Mouse (Mus musculus): ENCODE results near the gene Dcdc2b.

Gene Dcdc2b

GRCm38 (mm10) chr4:129614093-129614492 lies at the start of gene Dcdc2b:
Dcdc2b (minus strand) TSS chr4:129614257.
- no peak for DNase-seq (ENCODE audit: low read depth, low spot score)

GRCm38 (mm10) chr4:129662255-129662813 lies 48.3 kb upstream of the Dcdc2b start:
- no peak for DNase-seq (ENCODE audit: low read depth, low spot score)

GRCm38 (mm10) chr4:129661584-129661983 lies 47.5 kb upstream of the Dcdc2b start:
- no peak for DNase-seq (ENCODE audit: low read depth, low spot score)

DNA sequence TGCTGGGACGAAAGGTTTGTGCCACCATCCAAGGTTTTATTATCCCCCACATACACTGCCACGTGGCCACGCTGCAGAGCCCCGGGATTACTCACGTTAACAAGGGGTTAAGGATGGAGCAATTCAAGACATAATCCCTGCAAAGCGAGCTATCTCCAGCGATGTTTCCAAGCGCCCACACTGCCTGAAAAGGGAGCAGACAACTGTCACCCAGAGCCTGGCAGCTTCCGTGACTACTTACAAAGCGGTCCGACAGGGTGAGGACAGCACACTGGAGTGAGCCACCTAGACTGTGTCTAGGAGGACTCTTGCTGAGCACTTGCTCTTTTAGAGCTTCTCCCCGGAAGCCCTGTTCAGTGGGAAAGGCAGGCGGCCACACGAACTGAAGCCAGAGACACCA lies 40.7 kb upstream of the Dcdc2b start:
- DNase-seq (ENCODE audit: low read depth, low spot score) = no peak

DNA sequence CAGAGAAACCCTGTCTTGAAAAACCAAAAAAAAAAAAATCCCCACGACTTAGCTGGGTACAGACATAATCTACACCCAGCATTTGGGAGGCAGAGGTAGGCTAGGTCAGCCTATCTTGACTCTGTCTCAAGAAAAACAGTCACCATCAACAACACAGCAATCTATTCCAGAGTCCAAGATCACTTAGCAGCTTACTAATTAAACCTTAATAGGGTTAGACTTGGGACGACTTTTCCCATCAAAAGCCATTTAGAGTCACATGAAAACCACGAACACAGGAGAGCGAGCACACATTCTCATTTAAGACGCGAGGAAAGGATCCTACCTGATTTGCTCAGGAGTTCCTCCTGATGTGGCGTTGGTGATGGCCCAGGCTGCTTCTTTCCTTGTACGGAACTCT lies 36.3 kb upstream of the Dcdc2b start:
- DNase-seq (ENCODE audit: low read depth, low spot score) = no peak

GRCm38 (mm10) chr4:129648656-129649055 lies 34.6 kb upstream of the Dcdc2b start:
- DNase-seq (ENCODE audit: low read depth, low spot score) = no peak

GRCm38 (mm10) chr4:129645204-129645603 lies 31.1 kb upstream of the Dcdc2b start:
- no peak for DNase-seq (ENCODE audit: low read depth, low spot score)

- DNase-seq (ENCODE audit: low read depth, low spot score) = no peak
Measured at GRCm38 (mm10) chr4:129641756-129642155, 27.7 kb upstream of the Dcdc2b start.

- DNase-seq (ENCODE audit: low read depth, low spot score) = peak; percentile 98
Measured at GRCm38 (mm10) chr4:129640638-129641467, 26.8 kb upstream of the Dcdc2b start, which contains the start of gene Txlna. Txlna (minus strand) TSS chr4:129641065.

DNA sequence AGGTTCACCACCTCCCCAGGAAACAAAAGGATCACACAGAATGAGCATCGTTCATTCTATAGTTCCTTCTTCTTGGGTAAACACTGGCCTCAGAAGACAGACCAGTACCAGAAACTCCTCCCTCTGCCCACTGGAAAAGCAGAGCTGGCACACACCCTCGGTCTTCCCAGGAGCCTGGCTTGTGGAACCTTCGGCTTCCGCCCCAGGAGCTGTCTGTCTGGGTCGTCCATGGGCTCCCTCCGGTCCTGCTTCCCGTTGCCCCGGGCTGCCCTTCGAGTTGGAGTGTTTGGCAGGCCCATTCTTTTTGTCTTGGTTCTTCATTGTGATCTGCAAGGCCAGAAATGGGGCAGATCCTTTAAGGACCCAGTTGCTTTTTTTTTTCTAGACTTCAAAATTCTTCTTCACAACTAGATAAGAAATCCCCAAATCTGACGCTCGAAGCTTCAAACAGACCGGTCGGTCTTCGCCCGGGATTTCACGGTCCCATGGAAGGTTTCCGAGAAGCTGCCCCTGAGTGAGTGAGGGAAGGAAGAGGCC lies 26.1 kb upstream of the Dcdc2b start:
- no peak for DNase-seq (ENCODE audit: low read depth, low spot score)

- no peak for DNase-seq (ENCODE audit: low read depth, low spot score)
Measured at GRCm38 (mm10) chr4:129639221-129639620, 25.2 kb upstream of the Dcdc2b start.

DNA sequence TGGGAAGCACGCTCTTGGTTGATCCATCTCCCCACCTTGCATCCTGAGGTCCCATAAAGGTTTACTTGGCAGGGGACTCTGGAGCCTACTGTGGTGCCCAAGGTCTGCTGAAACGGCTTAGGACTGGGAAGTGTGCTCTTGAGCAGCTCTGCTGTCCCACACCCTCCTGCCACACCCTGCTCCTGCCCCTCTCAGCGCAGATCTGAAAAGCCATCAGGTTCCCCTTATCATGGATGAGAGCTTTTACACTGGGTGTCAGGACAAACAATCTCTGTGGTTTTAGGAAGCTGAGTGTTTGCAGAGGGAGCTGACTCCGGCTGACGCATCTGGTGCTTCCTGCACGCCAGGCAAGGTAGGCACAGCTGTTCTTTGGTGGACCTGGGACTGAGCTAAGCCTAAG lies 19.8 kb upstream of the Dcdc2b start:
- no peak for DNase-seq (ENCODE audit: low read depth, low spot score)

- no peak for DNase-seq (ENCODE audit: low read depth, low spot score)
Measured at GRCm38 (mm10) chr4:129631867-129632266, 17.8 kb upstream of the Dcdc2b start.

GRCm38 (mm10) chr4:129630944-129631343 lies 16.9 kb upstream of the Dcdc2b start:
- DNase-seq (ENCODE audit: low read depth, low spot score) = no peak

GRCm38 (mm10) chr4:129626035-129626434 lies 12.0 kb upstream of the Dcdc2b start:
- no peak for DNase-seq (ENCODE audit: low read depth, low spot score)

- DNase-seq (ENCODE audit: low read depth, low spot score) = no peak
Measured at GRCm38 (mm10) chr4:129625496-129625895, 11.4 kb upstream of the Dcdc2b start.

DNA sequence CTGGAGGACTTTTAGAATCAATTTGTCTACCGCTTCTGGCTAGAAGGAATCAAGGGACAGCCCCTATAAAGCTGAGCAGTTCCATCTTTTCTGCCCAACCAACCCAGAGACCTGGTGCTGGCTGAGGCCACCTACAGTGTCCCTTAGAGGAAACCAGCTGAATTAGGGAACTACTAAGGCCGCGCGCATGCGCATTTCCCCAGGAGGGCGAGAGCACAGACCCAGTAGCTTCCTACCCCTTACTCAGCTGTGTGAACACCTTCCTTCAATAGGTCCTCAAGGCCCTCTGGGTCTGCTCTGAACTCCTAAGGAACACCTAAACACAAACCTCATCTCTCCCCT lies 10.9 kb upstream of the Dcdc2b start:
- peak; percentile 76 for DNase-seq (ENCODE audit: low read depth, low spot score)

DNA sequence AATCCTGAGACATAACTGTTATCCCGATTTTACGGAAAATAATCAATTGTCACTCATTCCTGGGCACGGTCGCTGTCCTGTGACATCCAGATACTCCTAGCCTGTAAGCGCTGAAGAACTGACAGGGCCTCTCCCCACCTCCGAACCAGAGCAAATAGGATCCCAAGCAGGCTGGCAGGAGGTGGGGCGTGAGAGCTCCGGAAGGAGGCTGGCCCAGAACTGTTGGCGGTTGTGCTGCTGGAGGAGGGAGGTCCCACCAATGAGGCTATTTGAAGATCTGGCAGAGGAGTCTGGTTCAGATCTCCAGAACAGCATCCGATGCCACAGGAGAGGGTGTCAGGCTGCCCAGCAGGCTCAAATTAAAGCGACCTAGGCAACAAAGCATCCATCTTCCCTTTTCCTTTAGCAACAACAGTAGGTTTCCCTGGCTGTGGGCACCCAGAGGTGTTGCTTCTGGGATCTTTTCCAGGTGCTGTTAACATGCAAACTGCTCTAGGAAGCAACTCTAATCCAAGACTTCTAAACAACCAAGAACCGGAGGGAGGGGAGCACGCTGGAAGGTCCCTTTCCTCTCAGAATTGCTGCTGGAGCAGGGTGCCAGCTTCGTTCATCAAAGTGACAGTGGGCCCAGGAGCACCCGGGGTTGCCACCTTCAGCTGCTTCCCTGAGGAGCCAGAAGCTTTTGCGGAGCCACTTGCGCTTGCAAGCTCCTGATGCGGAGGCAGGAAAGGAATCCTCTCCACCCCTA lies 10.4 kb upstream of the Dcdc2b start:
- peak; percentile 98 for DNase-seq (ENCODE audit: low read depth, low spot score)

GRCm38 (mm10) chr4:129623681-129624091 lies 9.6 kb upstream of the Dcdc2b start, which contains the start of gene Ccdc28b:
Ccdc28b (minus strand) TSS chr4:129623947.
- peak; percentile 76 for DNase-seq (ENCODE audit: low read depth, low spot score)

GRCm38 (mm10) chr4:129622803-129623535 lies 8.9 kb upstream of the Dcdc2b start:
- no peak for DNase-seq (ENCODE audit: low read depth, low spot score)

DNA sequence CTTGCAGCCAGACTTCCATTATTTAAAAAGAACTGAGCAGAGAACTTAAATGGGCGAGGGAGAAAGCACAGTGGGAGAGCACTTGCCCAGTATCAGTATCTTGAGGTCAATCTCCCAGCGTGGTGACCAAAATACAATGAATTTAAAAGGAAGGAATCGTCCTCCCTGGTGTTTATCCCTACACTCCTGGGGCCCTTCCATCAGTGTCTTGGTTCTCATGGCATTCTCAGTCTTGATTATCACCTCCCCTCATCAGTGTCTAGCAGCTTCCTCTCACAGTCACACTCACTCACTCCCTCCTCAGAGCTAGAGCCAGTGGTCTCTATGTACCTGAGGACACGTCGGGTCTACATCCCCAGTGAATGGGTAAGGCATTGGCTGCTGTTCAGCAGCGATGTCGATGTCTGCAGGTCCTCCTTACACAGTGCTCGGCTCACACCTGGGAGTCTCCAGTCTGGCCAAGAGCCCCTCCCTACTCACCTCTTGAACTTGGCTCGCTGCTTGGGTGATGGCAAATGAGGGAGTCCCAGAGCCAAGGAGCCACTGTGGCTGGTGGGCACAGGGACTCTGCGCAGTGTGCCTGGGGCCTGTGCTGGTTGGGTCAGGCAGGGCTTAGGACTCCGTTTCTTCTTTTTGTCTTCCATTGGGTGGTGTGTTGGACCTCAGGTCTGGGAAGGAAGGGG lies 8.2 kb upstream of the Dcdc2b start:
- DNase-seq (ENCODE audit: low read depth, low spot score) = no peak

Data from telencephalon, adult 2 months (tissue).